Mouse (Mus musculus) T-cell, adult 2 months (primary cell): Measurements from ENCODE around the gene Cmas.

Source experiments
- DNase-seq: peaks from one replicate; pipeline ENCODE4 v3.0.0; 2022; ENCODE audit warnings: low spot score

Cmas gene

DNA sequence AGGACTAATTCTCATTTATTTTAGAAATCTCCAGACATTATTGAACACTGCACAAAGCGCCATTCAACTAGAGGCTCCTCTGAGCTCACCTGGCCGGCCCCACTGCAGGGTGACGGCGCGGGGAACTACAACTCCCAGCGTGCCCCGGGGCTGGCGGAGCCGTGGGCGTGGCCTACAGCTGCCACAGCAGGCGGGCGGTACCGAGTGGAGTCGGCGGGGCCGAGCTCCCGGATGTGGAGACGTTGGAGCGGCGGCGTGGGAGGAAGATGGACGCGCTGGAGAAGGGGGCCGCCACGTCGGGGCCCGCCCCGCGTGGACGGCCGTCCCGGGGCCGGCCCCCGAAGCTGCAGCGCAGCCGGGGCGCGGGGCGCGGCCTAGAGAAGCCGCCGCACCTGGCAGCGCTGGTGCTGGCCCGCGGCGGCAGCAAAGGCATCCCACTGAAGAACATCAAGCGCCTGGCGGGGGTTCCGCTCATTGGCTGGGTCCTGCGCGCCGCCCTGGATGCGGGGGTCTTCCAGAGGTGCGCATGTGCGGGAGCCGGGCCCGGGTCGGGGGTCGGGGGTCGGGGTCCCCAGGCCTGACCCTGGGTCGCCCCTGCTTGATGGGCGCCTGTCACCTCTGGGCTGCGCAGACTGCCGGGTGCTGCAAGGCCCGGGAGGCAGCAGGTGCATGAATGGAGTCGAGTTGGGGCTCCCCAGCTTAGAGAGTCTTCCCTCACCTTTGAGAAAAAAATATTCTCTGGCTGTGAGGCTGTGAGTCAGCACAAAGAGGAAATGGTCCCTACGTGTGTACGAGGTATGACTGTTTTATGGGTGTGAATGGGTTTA, at the start of gene Cmas:
Gene Cmas (plus strand): TSS at position 180 of the 827 bp plus-strand sequence.
- peak; percentile 91 for DNase-seq

DNA sequence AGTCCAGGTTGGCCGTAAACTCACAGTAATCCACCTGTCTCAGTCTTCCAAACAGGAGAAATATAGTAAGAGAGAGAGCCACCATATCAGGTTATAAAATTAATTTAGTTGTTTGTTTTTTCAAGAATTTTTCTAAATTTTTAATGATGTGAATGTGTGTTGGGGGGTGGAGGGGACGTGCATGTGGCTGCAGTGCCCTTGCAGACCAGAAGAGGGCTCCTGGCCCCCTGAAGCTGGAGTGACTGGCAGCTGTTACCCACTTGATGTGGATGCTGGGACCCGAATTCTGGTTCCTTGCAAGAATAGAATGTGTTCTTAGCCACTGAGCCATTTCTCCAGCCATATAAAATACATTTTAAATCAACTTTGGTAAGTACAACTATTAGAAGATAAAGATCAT, 49.8 kb upstream of the Cmas start:
- DNase-seq: no peak

DNA sequence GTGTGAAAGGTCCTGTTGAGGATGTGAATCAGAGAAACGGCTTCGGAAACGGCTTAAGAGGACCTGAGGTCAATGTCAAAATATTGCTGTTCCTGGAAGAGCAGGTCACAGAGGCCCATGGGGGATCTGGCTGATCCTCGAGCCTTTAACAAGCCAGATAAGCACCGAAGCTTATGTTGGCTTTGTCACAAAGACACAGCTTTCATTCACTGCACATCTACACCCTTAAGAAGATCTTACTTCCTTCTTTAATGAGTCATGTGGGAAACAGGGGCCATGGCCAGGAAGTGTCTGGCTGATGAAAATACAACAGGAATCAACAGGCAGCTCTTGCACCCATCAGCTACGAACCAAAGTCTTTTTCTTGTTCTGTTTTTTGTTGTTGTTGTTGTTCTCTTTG, 48.1 kb upstream of the Cmas start:
- DNase-seq: no peak

DNA sequence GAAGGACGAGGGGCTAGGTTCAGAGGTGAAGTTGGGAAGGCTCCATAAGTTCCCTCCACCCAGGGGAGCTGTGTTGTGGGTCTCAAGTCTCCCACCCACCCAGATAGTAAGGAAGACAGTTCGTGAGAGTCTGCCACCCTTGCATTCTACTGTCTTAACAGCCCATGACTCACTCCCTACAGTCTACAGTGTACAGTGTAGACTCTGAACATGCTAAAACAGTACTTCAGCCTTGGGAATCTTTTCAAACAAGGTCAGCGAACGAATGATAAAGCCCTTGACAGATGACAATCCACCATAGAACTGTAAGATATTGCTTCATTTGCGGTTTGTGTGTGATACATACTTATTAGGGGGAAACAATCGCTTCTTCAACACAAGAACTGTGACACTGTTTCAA, 45.8 kb upstream of the Cmas start:
- DNase-seq: no peak

DNA sequence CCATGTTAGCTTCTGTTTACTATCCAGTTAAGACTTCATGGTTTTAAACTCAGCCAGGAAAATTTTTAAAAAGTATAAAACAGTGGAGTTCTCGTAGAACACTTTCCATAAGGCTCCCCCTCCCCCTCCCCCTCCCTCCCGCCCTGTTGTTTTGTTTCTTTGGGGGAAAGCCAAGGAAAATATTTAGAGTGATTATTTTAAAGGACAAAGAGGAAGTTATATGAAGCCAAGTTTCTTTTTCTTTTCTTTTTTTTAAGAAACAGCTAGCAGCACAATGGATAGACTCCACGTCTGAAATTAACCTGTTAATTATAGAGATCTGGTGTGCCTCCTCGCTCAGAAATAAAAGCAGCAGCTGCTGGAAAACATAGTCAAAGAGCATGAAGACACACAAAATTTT, 45.4 kb upstream of the Cmas start:
- DNase-seq: no peak

DNA sequence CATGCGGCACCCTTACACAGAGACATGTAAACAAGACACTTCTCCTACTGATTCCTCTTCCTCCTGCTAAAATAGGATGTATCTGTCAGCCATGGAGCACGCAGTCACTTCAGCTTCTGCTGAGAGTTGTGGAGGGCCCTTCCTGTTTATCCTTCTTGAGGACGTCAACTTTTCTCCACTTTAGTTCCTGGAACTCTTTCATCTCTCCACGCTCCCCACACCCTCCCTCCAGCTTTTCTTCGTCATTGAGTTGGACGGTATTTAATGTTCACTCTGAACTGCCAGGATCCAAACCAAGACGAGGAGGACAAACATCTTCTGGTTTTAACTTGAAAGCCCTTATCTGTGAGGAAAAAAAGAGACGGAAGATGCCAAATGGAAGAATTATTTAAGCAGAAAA, 41.5 kb upstream of the Cmas start:
- DNase-seq: no peak

DNA sequence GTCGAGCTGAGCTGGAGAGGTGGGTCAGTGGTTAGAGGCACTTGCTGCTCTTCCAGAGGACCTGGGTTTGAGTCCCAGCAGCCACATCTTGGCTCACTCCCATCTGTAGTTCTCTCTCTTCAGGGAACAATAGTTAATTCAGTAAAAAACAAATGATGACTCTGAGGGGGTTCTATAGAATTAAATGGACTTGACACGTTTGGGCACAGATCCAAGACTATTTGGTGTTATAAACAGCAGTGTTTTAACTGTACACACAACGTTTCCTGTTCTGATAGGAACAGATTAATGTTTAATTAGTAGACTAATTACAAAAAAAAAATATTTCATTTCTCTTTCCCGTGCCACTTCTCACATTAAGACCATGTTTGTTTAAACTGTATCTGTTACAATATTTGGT, 39.3 kb upstream of the Cmas start:
- no peak for DNase-seq

DNA sequence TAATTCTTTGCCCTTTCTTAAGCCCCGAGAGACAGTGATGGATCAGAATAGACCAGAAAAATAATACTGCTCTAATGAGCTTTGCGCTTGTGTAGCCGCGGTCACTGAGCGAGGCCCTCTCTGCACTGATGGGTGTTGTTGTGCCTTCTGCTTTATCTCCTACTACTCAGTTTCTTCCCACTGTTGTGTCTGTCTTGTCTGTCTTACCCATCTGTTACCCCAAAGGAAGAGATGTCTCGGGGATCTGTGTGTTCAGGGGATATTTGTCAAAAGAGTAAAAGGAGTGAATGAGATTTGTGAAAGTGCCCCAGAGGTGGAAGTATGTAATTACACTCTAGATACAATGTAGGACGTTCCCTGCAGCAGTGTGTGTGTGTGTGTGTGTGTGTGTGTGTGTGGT, 38.3 kb upstream of the Cmas start:
- no peak for DNase-seq

DNA sequence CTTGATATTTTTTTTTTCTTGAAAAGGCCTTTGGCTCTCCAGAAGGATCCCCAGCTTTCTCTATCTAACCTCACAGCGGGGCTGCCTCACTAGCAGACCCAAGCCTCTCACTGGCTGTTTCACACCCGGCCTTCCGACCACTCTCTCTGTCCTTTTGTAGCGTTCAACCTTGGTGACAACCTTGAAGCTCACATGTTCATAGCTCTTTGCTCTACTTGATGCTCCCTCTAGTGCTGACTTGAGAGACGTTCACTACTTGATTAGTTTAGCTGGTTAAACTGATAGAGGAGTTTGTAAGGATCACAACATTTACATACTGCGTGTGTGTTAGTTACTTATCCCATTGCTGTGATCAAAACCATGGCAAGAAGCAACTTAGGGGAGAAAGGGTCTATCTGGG, 35.8 kb upstream of the Cmas start:
- DNase-seq: no peak

DNA sequence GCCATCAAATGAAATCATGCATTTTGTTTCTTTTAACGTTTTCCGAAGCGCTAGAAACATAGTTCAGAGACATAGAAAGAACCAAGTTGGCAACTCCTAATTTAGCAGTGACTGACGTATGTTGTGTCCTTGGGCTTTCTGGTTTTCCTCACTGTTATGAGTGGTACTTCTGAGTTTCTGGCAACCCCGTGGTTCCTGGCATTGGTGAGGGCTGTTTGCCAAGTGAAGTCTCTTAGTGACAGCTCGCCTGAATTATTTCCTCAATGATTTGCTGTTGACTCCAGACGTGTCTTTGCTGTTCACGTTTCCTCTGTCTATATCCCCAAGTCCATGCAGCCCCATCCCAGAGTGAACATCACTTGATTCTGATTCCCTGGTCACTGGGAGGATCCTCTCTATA, 34.8 kb upstream of the Cmas start:
- DNase-seq: no peak

DNA sequence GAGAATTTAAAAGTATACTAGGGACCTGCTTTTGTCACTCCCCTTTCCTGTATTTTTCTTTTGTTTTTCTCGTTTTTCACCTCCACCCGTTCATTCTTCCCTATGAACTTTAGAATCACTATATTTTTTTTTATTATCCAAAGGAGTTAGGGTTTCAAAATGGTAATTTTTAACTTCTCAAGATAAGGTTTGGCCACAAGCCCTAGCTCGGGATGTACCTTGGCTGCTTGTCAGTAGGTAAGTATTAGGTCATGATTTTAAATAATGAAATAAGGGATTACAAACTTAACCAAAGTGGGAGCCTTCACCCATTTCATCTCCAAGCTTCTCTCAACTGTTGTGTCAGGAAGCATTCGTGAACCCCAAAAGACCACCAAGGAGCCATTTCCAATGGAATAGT, 30.5 kb upstream of the Cmas start:
- no peak for DNase-seq

DNA sequence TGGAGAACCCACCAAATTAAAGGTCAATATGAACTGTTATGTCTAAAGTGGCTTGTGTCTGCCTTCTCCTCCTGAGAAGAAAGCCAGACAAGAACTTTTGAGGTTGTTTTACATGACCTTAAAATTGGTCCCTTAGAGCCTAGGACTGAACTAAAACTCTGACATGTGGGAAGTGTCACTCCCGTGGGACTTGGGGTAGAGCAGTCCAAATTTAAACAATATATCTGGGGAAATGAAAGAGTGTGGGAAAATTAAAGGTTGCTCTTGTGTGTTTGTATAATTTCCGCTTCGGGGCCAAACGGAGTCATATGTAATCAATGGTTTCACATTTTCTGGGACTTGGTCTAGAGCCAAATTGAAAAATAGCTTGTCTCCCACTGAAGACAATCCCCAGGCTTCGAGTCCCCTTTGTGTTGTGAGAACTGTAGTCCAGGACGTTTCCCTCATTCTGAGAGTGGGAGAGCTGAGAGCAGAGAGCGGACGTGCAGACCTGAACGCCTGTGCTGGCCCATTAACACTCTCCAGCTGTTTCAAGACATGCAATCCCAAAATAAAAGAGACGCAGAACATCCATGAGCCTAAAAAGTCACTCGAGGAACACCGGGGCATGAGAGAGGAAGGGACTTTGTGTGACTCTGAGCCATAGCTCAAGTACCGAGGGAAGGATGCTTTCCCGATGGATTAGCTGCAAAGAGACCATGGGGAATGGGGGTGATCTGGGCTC, 23.8 kb upstream of the Cmas start:
- no peak for DNase-seq

DNA sequence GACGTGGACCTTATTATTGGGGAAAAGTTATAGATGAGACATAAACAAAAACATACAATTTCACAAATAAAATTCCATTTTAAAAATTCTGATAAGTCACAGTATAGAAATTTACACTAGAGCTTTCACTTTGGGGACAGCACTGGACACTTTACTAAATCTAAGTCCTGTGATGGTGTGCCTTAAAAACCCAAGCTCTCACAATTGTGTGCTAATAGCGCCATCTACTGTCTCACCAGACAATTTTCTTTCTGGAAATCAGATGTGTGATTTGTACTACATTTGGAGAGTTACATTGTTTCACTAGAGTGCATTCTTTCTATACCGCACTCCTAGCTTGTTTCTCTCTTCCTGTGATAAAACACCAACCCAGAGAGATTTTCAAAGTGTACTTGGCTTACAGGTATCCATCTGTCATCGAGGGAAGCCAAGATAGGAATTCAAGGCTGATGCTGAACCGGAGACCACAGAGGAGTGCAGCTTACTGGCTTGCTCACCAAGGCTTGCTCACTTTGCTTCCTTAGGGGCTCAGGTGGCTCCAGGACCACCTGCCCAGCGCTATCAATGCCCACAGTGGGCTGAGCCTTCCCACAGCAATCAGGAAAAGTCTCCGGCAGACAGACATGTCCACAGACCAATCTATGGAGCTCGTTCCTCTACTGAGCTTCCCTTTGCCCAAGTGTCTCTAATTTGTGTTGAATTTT, 21.0 kb upstream of the Cmas start:
- DNase-seq: peak; percentile 44

DNA sequence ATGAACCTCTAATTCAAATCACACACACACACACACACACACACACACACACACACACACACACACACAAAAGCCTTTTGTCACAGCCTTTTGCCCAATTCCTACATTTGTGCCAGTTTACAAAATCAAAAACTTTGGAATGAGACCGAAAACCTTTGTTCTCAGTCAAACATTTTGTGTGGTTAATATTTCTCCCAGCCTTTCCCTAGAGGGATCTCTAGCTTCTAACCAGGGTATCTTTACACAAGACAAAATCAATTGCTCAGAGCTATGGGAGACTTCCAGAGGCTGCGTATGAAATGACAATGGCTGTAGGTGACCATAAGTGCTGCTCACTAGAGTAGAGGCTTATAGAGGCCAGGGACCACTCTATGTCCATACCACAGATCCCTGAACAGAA, 18.3 kb upstream of the Cmas start:
- DNase-seq: no peak

DNA sequence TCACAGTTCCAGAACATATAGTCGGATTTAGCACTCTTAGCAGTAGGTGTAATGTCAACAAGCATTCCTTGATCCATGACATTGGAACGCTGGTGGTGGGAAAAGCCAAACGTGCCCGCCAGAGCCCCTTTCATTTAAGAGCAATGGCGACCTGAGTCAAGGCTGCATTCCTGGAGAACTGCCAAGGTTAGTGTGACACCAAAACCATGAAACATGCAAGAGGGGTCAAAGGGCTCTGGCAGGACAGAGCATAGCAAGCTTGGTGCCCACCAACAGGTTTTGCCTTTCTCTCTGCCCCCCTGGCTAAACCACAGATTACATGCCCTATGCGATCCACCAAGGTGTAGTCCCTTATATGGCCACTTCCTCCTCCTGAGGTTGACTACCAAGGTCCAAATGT, 17.8 kb upstream of the Cmas start:
- DNase-seq: no peak

DNA sequence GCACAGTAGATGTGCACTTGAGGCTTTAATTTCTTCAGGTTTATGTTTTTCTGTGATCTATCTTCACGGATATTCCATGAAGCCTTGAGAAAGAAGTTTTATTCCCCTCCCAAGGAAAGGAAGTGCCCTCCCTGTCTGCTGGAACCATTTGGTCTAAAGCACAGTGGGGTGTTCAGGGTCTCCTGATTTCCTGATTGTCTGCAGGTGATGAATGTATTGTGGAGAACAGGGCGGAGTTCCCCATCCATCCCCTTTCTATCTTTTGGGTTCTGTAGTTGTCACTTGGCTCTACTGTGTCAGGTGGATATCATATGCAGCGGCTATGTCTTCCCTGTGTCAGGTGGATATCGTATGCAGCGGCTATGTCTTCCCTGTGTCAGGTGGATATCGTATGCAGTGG, 14.7 kb upstream of the Cmas start:
- no peak for DNase-seq

DNA sequence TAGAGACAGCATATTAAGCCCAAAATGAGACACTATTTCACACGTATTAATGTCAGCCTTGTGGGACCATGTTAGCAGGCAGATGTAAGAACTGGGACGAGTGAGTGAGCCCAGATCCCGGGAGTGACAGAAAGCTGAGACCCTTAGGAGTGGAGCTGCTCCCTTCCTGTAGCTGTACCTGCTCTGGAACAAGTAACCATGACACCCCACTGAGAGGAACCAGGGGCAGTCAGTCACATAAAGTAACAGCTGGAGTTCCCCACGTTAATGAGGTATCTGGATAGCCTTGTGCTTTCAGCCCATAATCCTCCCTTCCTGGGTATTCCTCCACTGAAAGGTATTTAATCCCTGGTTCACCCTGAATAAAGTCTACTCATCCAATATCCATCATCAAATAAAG, 13.3 kb upstream of the Cmas start:
- DNase-seq: no peak

DNA sequence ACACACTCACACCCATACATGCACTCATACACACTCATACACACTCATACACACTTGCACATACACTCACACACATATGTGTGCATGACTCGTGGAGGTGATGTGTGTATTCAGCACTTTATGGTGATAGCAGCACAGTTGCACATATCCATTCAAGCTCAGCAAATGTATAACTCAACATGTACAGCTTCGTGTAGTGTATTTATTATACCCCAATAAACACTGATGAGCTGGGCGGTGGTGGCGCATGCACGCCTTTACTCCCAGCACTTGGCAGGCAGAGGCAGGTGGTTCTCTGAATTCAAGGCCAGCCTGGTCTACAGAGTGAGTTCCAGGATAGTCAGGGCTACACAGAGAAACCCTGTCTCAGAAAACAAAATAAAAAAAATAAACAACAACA, 11.0 kb upstream of the Cmas start:
- DNase-seq: no peak

DNA sequence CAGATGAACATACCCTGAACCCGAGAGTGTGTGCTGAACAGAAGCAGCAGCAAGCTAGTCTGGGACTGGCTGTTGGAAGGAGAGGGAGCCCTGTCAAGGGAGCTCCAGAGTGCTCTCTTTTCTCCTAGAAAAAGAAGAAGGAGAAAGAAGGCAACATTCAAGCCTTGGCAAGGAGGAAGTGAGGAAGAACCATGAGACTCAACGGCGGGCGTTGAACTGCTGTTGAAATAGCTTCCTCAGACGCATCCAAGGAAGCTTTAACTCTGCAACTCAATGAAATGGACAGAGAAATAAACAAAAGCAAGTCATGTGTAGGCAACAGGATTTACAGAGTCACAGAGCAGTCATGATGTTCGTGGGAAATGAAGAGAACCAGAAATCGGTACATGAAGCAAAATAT, 9.7 kb upstream of the Cmas start:
- no peak for DNase-seq

DNA sequence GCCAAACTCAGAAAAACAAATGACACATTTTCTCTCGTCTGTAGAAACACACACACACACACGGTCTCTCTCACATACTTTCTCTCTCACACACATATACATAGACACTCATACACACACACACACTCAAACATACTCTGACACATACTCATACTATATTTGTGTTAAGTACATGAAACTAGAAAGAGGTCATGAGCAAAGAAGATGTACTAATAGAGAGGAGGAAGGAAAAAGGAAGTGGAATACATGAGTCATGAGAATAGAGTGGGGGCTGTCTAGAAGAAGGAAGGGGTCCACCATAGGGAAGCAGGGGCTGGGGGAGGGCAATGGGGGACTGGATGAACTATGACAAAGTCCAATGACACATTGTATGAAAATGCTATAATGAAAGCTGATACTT, 9.3 kb upstream of the Cmas start:
- DNase-seq: no peak

DNA sequence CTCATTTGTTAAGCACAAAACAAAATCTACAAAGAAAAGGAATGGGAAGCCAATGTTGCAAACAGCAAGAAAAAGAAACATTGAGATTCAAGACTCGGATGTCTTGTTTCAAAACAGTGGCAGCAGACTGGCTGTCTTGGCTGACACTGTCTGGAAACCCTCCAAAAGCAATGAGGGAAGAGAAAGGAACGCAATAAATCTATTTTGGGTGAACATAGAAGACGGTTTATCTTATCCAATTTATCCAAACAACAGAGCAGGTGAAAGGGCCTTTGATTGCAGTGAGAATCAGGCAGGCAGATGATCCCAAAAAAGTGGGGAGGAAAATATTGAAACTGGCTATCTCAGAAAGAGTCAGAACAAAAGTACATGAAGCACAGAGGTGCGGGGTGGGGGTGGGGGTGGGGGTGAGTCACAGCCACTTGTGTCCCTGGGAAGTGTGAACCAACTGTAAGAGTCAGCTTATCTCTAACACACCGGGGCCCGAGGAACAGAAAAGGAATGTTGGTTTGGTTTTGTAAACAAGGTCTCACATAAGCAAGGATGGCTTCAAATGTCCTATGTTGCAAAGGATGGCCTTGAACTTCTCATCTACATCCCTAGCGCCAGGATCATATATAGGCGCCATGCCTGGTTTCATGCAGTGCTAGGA, 8.3 kb upstream of the Cmas start:
- no peak for DNase-seq

DNA sequence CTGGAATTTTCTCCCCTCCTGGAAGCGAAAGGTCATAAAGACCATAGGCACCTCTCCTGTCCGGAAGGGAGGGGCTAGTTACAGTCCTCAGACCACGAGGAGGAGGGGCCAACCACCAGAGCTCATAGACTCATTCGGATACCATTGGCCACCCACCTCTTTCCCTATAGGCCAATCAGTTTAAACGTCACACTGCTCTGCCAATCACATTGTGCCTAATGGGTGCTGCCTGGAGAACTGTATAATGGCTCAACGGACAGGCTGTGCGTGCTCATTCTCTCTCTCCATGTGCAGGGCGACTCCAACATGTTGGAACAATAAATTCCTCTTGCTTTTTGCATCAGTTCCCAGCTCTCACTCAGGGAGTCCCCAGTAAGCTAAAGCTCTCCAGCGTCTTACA, 5.1 kb upstream of the Cmas start:
- no peak for DNase-seq
